Mouse (Mus musculus): Measurements from ENCODE around the gene Stoml2. TPM values are rescaled to one million over a fixed set of nuclear protein-coding genes. Genes with fewer than 3 reads are reported as not detected.
"Not testable (repeated sequence)": the region's sequence is repeated elsewhere in the genome, so short reads cannot be mapped to it uniquely, and the experiment has no call there.

Stoml2 gene
- polyA plus RNA-seq, 1 experiment, result 54.6 TPM

- peak within 1 kb of the TSS; percentile 93 for H3K4me3 ChIP-seq (ENCODE audit: insufficient read depth, low read length)
- peak within 1 kb of the TSS; percentile 59 for H3K27ac ChIP-seq (ENCODE audit: insufficient read depth, low read depth, low read length)
- TF ChIP-seq POLR2A (IDR thresholded peaks at IDR 0.05; ENCODE audit: borderline replicate concordance, low read depth, low read length), result no peak
- H3K4me1 ChIP-seq (ENCODE audit: control insufficient read depth, insufficient read depth, low read length), result peaks cover 7% of the 10 kb centered on the region; the same call in 1 of the 2 replicates
These were observed 21.1 kb downstream of the Stoml2 start, which contains the start of gene Fancg for GRCm38 (mm10) chr4:43010161-43011038. Gene Fancg (minus strand): TSS chr4:43010506.

- TF ChIP-seq POLR2A (IDR thresholded peaks at IDR 0.05; ENCODE audit: borderline replicate concordance, low read depth, low read length) (no peak), CTCF (IDR thresholded peaks at IDR 0.05; ENCODE audit: low read depth, low read length) (no peak)
- Histone ChIP-seq H3K4me3 (ENCODE audit: insufficient read depth, low read length) (no peak overlapping the region), H3K4me1 (ENCODE audit: control insufficient read depth, insufficient read depth, low read length) (peaks cover 9% of the 10 kb centered on the region), H3K27ac (ENCODE audit: insufficient read depth, low read depth, low read length) (no peak overlapping the region)
These were observed 25.7 kb downstream of the Stoml2 start for GRCm38 (mm10) chr4:43005765-43006164.

- no peak for TF ChIP-seq CTCF (IDR thresholded peaks at IDR 0.05; ENCODE audit: low read depth, low read length)
- no peak for TF ChIP-seq POLR2A (IDR thresholded peaks at IDR 0.05; ENCODE audit: borderline replicate concordance, low read depth, low read length)
- Histone ChIP-seq H3K4me3 (ENCODE audit: insufficient read depth, low read length) (no peak overlapping the region), H3K4me1 (ENCODE audit: control insufficient read depth, insufficient read depth, low read length) (peaks cover 10% of the 10 kb centered on the region), H3K27ac (ENCODE audit: insufficient read depth, low read depth, low read length) (no peak overlapping the region)
These were observed 26.6 kb downstream of the Stoml2 start for GRCm38 (mm10) chr4:43004951-43005350.

GRCm38 (mm10) chr4:43002756-43003439 is 28.6 kb downstream of the Stoml2 start:
- Histone ChIP-seq H3K4me1 (ENCODE audit: control insufficient read depth, insufficient read depth, low read length) (peaks cover 7% of the 10 kb centered on the region), H3K27ac (ENCODE audit: insufficient read depth, low read depth, low read length) (no peak overlapping the region), H3K4me3 (ENCODE audit: insufficient read depth, low read length) (no peak overlapping the region)
- TF ChIP-seq CTCF (IDR thresholded peaks at IDR 0.05; ENCODE audit: low read depth, low read length) (no peak), POLR2A (IDR thresholded peaks at IDR 0.05; ENCODE audit: borderline replicate concordance, low read depth, low read length) (no peak)

- Histone ChIP-seq H3K4me3 (ENCODE audit: insufficient read depth, low read length) (no peak overlapping the region), H3K4me1 (ENCODE audit: control insufficient read depth, insufficient read depth, low read length) (peaks cover 7% of the 10 kb centered on the region), H3K27ac (ENCODE audit: insufficient read depth, low read depth, low read length) (no peak overlapping the region; the same call in 1 of the 2 replicates)
- no peak for TF ChIP-seq POLR2A (IDR thresholded peaks at IDR 0.05; ENCODE audit: borderline replicate concordance, low read depth, low read length)
- no peak for TF ChIP-seq CTCF (IDR thresholded peaks at IDR 0.05; ENCODE audit: low read depth, low read length)
These were observed 30.2 kb downstream of the Stoml2 start for GRCm38 (mm10) chr4:43001272-43001671.

GRCm38 (mm10) chr4:43000141-43000986 is 31.1 kb downstream of the Stoml2 start, which contains the start of gene Vcp:
Gene Vcp (minus strand): TSS chr4:43000507.
- peak within 1 kb of the TSS; percentile 94 for H3K27ac ChIP-seq (ENCODE audit: insufficient read depth, low read depth, low read length)
- not testable (repeated sequence) for H3K4me1 ChIP-seq (ENCODE audit: control insufficient read depth, insufficient read depth, low read length)
- peak within 1 kb of the TSS; percentile 88 for H3K4me3 ChIP-seq (ENCODE audit: insufficient read depth, low read length)

- Histone ChIP-seq H3K4me3 (ENCODE audit: insufficient read depth, low read length) (peak overlapping the region; percentile 88), H3K4me1 (ENCODE audit: control insufficient read depth, insufficient read depth, low read length) (peaks cover 7% of the 10 kb centered on the region), H3K27ac (ENCODE audit: insufficient read depth, low read depth, low read length) (peak overlapping the region; percentile 94)
- TF ChIP-seq CTCF (IDR thresholded peaks at IDR 0.05; ENCODE audit: low read depth, low read length) (no peak), POLR2A (IDR thresholded peaks at IDR 0.05; ENCODE audit: borderline replicate concordance, low read depth, low read length) (no peak)
These were observed 31.9 kb downstream of the Stoml2 start for GRCm38 (mm10) chr4:42999451-43000140.

GRCm38 (mm10) chr4:42998022-42998421 is 33.5 kb downstream of the Stoml2 start:
- Histone ChIP-seq H3K4me1 (ENCODE audit: control insufficient read depth, insufficient read depth, low read length) (peaks cover 7% of the 10 kb centered on the region), H3K27ac (ENCODE audit: insufficient read depth, low read depth, low read length) (no peak overlapping the region), H3K4me3 (ENCODE audit: insufficient read depth, low read length) (peak overlapping the region; percentile 31; the same call in 1 of the 2 replicates)
- TF ChIP-seq CTCF (IDR thresholded peaks at IDR 0.05; ENCODE audit: low read depth, low read length) (no peak), POLR2A (IDR thresholded peaks at IDR 0.05; ENCODE audit: borderline replicate concordance, low read depth, low read length) (no peak)

- TF ChIP-seq POLR2A (IDR thresholded peaks at IDR 0.05; ENCODE audit: borderline replicate concordance, low read depth, low read length), result no peak
- TF ChIP-seq CTCF (IDR thresholded peaks at IDR 0.05; ENCODE audit: low read depth, low read length), result no peak
- no peak overlapping the region for H3K27ac ChIP-seq (ENCODE audit: insufficient read depth, low read depth, low read length)
- no peaks in the 10 kb centered on the region for H3K4me1 ChIP-seq (ENCODE audit: control insufficient read depth, insufficient read depth, low read length)
- no peak overlapping the region for H3K4me3 ChIP-seq (ENCODE audit: insufficient read depth, low read length)
These were observed 43.2 kb downstream of the Stoml2 start for GRCm38 (mm10) chr4:42988296-42988695.

- H3K4me3 ChIP-seq (ENCODE audit: insufficient read depth, low read length); H3K4me1 ChIP-seq (ENCODE audit: control insufficient read depth, insufficient read depth, low read length); H3K27ac ChIP-seq (ENCODE audit: insufficient read depth, low read depth, low read length): not testable (repeated sequence)
These were observed 51.0 kb downstream of the Stoml2 start for GRCm38 (mm10) chr4:42980467-42980866.

Data from bone marrow macrophage, adult 2 months (primary cell).